Mouse (Mus musculus) frontal cortex, adult (tissue): Measurements from ENCODE around the gene Drd5.

Source experiments
- ATAC-seq: cut with Nextera tagmentation; 2 replicates; pipeline ENCODE4 v1.9.2; 2017; ENCODE audit warnings: mild to moderate bottlenecking, moderate library complexity, mixed read lengths; ENCODE audit not compliant: low TSS enrichment

Gene Drd5

GRCm38 (mm10) chr5:38350351-38350929 lies 31.3 kb downstream of the Drd5 start:
- no peak for ATAC-seq

GRCm38 (mm10) chr5:38356927-38357326 lies 37.8 kb downstream of the Drd5 start:
- ATAC-seq, result peak; percentile 77

- no peak for ATAC-seq
These were observed 40.5 kb downstream of the Drd5 start for GRCm38 (mm10) chr5:38359716-38360115.

GRCm38 (mm10) chr5:38364396-38364795 lies 45.2 kb downstream of the Drd5 start:
- peak; percentile 83 for ATAC-seq

GRCm38 (mm10) chr5:38365521-38365920 lies 46.4 kb downstream of the Drd5 start:
- peak; percentile 14; the same call in 1 of the 2 replicates for ATAC-seq

GRCm38 (mm10) chr5:38366650-38367470 lies 47.7 kb downstream of the Drd5 start:
- 0 out of 2 replicates have a peak, but pooled peaks have one; percentile 18 for ATAC-seq

- ATAC-seq, result 0 out of 2 replicates have a peak, but pooled peaks have one; percentile 26
These were observed 52.1 kb downstream of the Drd5 start for GRCm38 (mm10) chr5:38371308-38371707.
